Mouse (Mus musculus) left cerebral cortex, postnatal 14 days (tissue): Measurements from ENCODE around the gene Anks3. TPM values are rescaled to one million over a fixed set of nuclear protein-coding genes. Genes with fewer than 3 reads are reported as not detected.

Experiments used
- DNase-seq, 2 experiments: peaks; one replicate each; pipeline ENCODE4 v3.0.0; 2021 to 2022; ENCODE audit warnings: low spot score in 2 of 2, mixed read lengths in 1 of 2
- intact Hi-C: fragments of 180-260 bp; cut with DNase I; formaldehyde crosslinking; loops from one replicate; pipeline ENCODE4 v1.15.1; 2025
- total RNA-seq, 2 experiments: library from RNA; stranded (reverse); gene quantifications; 2 replicates each; pipeline ENCODE4 v1.2.3; 2021

Anks3 gene
- total RNA-seq, 2 experiments from 2014 or later: 50.1 TPM

- intact Hi-C loops: no loop called here
- DNase-seq: peak in 1 of 2 experiments; percentile 39
Observed at GRCm38 (mm10) chr16:4937351-4938190, 26.4 kb downstream of the Anks3 start.

GRCm38 (mm10) chr16:4935931-4936703 is 27.9 kb downstream of the Anks3 start:
- intact Hi-C loops: no loop called here
- DNase-seq: no peak

GRCm38 (mm10) chr16:4935430-4935829 is 28.6 kb downstream of the Anks3 start:
- intact Hi-C loops: no loop called here

DNA sequence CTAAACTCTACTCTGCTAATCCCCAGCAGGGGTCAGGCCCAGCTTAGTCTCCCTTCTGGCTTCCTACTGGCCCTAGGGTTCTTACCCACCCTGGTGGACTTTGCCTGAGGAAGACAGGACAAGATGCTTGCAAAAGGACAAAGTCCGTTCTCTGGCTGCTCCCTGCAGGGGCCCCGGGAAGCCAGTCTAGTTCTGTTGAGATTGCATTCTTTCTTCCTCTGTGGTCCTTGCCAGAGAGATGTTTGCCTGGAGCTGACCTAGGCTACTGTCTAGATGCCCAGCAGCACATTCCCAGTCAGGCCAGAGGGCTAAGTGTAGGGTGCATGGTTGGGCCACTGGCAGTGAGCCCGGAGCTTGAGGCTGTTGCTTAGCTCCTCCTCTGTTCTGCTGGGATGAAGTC is 31.6 kb downstream of the Anks3 start:
- DNase-seq: no peak

More at GRCm38 (mm10) chr16:4935430-4935829, 28.6 kb downstream of the Anks3 start:
- no peak for DNase-seq

GRCm38 (mm10) chr16:4928474-4928873 is 35.5 kb downstream of the Anks3 start:
- intact Hi-C loops: no loop called here
- DNase-seq: no peak

More for the DNA sequence above, 31.6 kb downstream of the Anks3 start:
- intact Hi-C loops: no loop called here

- no peak for DNase-seq
- intact Hi-C loops: no loop called here
Observed at GRCm38 (mm10) chr16:4927967-4928366, 36.0 kb downstream of the Anks3 start.

GRCm38 (mm10) chr16:4923996-4924395 is 40.0 kb downstream of the Anks3 start:
- intact Hi-C loops: no loop called here
- no peak for DNase-seq

DNA sequence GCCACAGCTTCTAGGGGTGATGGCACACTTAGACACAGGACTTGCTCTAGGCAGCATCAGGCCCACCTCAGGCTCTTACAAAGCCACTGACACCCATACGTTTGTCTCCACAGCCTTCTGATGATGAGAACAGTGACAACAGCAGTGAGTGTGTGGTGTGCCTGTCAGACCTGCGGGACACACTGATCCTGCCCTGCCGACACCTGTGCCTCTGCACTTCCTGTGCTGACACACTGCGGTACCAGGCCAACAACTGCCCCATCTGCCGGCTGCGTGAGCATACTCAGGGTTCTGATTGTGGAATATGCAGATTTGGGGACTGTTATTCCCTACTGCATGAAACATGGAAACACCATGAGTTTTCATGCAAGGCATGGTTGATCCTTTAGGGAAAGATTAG is 41.5 kb downstream of the Anks3 start:
- DNase-seq: peak in 1 of 2 experiments; percentile 46
- intact Hi-C loops: no loop called here

DNA sequence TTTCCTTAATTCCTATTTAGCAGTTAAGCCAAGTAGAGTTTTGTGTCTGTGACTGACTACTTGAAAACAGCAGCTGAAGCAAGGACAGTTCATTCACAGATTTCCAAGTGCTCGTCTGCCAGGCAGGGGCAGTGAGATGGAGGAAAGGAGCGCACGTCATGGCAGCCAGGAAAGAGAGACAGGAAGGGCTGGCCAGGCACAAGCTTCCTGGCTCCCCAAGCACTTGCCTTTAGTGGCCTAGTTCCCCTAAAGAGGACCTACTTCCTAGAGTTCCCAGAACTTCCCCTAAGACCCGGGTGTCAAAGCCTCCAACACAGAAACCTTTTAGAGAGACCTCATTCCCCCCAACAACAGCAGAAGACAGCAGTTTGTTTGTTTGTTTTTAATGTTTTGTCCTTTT is 43.4 kb downstream of the Anks3 start:
- DNase-seq: no peak
- intact Hi-C loops: no loop called here

DNA sequence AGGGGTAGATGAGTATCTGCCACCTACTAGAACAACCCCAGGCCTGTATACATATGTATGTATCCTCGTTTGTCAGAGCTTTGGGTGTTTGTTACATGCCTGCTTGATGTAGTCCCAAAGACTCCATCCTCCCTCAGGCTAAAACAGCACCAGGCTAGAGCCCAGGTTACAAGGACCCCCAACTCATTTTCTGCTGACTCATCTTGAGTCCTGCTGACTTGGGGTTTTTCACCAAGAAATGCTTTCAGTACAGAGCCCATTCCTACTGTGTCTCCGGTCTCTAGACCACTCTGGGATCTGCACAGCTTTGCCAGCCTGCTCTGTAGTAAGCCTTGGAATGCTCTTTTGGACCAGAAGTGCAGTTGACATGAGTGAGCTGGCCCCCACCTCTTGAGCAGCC is 47.4 kb downstream of the Anks3 start:
- intact Hi-C loops: loop anchor here (5.0 kb wide), 1 partner anchor 39 kb away; no protein-coding TSS in a partner anchor
- DNase-seq: no peak

DNA sequence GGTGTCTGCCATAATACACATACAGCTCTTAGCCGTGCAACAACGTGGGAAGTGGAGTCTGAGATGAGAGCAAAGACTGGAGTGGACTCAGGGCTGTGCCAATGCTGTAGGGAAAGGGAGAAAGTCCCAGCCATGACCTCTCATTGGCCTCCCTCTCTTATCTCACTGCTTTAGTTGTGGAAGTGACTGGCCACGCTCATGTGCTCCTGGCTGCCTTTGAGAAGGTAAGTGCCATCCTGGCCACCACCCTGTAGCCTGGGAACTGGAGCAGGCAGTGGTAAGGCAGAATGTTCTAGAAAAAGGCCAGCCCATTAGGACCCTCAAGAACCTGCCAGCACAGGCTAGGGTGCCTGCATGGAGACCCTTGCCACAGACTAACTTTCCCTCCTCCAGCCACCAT is 48.1 kb downstream of the Anks3 start:
- intact Hi-C loops: loop anchor here (5.0 kb wide), 1 partner anchor 39 kb away; no protein-coding TSS in a partner anchor
- no peak for DNase-seq

DNA sequence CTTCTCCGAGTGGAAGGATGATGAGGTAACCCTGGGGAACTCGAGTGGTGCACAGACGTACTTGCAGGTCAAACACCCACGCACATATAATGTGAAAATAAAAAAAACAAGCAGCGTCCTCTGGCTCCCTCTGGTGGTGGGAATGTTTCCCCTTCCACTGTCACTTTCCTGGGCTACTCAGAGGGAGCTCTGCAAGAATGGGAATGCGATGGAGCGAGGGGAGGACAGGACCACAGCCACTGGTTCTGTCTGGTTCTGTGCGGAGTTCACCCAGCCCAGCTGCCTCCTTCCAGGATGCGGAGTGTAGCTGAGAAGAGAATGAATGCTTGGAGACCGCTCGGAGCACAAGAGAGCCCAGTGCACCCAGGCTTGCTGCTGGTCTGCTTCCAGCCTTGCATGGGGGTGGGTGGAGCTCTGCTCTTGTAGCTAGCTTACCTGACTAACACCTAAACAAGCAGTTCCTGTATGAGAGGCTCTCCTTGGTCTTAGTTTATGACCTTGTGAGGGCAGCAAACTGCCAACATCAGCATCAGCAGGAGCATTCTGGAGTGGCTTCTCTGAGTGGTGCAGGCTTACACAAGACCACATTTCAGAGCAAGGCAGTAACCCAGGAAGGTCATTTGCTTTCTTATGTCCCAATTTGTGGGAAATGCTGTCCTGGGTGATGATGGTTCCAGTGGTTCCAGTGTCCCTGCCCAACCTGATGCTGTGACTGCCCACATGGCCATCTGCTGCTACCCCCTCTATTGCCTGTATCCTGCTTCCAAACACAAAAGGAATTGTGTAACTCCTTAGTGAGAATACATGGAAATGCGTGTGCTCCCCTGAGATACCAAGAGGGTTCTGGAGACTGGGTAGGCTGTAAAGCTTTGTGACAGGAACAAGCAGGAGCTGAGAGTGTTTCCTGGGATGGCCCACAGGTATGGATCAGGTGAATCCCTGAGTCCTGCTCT is 49.9 kb downstream of the Anks3 start:
- DNase-seq: peak; percentile 87 to 96
- intact Hi-C loops: no loop called here

DNA sequence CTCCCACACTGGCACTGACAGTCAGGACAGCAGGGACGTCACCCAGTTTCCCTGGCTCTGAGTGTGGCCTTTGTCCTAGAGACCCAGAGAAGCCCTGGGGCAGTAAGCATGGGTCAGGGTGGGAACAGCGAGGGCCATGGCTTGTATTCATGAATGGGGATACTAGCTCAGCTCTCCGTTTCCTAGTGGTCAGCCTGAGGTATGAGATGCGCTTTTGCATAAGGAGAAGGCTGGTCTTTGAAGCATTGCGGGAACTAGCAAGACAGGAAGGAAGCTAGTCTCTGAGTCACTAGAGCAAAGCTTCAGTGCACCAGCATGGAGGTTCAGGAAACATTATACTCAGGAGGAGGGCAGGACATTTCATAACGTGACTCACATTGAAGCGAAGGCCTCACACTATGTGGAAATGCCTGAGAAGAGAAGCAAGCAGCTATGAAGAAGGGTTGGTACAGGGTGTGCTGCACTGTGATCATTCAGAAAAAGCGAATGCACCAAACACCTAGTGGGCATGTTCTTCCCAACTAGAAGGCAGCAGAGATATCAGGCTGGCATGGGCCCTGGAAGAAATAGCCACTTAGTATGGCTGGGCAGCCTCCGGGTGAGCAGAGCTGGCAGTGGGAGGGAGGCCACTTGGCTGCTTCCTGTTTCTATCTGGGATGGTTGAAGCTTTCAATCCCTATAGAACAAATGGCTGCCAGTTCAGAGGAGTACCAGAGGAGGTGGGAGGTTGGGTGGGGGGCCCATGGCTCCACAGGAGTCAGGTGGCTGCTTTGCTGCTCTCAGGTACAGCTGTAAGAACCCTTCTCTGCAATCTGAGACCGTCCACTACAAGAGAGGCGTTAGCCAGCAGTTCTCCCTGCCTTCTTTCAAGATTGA is 50.9 kb downstream of the Anks3 start:
- intact Hi-C loops: no loop called here

DNA sequence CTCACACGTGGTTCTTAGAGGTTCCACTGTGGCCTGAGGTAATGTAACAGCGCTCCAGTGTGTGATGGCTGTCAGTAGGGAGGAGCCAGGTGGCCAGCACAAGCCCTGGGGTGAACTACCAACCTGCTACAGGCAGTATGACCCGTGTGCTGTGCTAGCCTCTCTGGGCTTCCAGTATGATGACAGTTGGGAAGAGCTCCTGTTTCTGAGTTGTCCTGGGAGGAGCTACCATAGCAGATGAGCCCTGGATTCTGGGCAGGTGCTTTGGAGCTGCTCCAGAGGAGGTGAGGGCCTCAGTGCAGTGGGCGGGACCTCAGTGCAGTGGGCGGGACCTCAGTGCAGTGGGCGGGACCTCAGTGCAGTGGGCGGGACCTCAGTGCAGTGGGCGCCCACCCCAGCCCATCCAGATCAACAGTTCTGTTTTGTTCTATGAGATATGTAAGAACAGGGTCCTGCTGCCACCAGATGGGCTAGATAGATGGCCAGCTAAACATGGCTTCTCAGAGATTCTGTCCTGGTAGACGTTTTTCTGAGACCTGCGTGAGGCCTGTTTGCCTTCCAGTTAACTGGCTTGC is 51.8 kb downstream of the Anks3 start:
- intact Hi-C loops: no loop called here
- DNase-seq: no peak

More for the DNA sequence above, 50.9 kb downstream of the Anks3 start:
- DNase-seq: no peak

GRCm38 (mm10) chr16:4910758-4911157 is 53.2 kb downstream of the Anks3 start:
- intact Hi-C loops: no loop called here
- DNase-seq: no peak

DNA sequence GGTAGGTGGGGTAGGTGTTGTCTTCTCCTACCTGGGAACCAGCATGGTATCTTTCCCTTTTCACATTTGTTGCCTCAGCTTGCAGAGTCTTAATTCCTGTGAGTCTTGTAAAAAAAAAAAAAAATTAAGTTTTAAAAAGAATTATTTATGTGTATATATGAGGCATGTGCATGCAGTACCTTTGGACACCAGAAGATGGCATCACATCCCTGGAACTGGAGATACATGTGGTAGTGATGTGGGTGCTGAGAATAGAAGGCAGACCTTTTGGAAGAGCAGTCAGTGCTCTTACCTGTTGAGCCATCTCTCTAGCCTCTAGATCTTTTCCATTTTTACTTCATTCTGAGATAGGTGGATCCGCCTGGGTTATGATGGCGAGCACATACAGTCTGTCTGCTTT is 54.3 kb downstream of the Anks3 start:
- no peak for DNase-seq
- intact Hi-C loops: no loop called here

DNA sequence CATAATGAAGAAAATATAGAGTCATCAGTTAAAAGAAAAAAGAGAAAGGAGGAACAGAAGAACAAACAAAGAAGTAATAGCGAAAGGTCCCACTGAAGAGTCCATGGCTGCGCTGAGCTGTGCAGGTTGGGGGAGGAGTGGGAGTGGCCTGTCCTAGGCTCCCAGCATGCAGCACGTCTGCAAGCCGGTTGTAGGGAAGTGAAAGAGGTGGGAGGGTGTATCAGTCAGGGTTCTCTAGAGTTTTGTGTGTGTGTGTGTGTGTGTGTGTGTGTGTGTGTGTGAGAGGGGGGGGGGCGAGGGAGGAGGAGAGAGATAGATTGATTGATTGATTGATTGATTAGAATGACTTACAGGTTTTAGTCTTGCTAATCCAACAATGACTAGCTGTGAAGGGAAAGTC is 56.0 kb downstream of the Anks3 start:
- intact Hi-C loops: no loop called here

GRCm38 (mm10) chr16:4907386-4907785 is 56.6 kb downstream of the Anks3 start:
- intact Hi-C loops: no loop called here
- DNase-seq: no peak

More for the DNA sequence above, 56.0 kb downstream of the Anks3 start:
- DNase-seq: no peak
